Mouse (Mus musculus) embryo, embryonic 11.5 days (tissue): ENCODE results near the gene Fam20b.
A peak's percentile ranks its signal among the peaks of the same experiment; 100 is the strongest.

ENCODE experiments used
- DNase-seq: peaks from one replicate; pipeline ENCODE4 v3.0.0-alpha.2; 2012; ENCODE audit warnings: low read depth, low spot score

The Fam20b gene

GRCm38 (mm10) chr1:156730802-156731201 lies 11.9 kb upstream of the Fam20b start:
- no peak for DNase-seq

- no peak for DNase-seq
Measured at GRCm38 (mm10) chr1:156727234-156728108, 8.6 kb upstream of the Fam20b start.

DNA sequence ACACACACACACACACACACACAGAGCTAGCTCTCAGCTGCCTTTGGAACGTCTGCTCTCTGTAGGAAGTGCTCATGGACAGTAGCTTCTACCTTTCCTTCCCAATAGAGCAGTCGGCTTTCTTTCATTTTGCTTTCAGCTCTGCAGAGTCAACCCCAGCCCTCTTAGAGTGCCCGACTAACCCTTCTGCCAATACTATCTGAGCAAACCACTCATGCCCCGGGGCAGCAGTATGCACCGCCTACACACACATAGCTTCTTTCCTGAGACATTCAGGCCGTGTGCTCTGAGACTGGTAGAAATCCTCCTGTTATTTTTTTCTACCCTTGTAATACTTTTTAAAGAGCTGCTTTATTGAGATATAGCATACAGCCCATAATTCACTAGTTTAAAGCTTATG lies 3.2 kb upstream of the Fam20b start:
- no peak for DNase-seq

DNA sequence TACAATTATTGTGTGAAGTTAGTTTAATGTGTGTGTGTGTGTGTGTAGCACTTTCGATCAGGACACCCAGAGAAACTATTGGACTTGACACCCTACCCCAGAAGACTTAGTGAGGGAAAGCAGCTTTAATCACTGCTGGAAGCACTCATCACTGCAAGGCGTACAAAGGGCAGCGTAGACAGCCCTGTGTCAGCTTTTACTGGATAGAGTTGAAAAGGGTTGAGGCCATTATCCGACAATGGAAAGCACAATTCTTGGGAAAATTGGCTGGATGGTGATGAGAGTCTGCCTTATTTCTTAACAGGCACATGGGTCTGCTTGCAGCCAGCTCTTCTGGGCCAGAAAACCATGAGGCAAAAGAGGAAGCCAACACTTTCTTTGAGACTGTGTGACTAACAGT lies 1.2 kb upstream of the Fam20b start:
- DNase-seq, result no peak

- DNase-seq, result peak; percentile 57
Measured at GRCm38 (mm10) chr1:156718286-156718949, 468 bp downstream of the Fam20b start.

DNA sequence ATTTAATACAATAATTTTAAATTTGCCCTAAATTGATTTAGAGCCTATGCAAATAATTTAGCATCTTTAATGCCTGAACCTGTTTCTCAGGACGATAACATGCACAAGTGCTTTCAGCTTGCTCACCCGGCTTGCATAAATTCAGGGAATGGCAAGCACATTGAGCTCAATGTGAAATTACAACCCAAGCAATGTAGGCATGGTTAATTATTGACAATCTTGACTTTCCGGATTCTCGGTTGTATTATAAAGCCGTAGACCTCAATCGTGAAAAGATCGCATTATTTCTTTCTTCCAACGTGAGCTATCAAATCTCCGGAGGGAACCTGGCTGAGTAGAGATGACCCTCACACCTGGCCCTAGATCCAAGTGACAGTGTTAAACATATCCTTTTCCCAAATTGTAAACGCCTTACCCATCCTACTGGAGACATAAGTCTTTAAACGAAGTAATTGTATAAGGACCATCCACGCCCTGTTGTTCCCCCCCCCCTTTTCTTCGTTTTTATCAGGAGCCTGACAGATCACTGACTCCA lies 1.1 kb downstream of the Fam20b start:
- DNase-seq, result no peak

DNA sequence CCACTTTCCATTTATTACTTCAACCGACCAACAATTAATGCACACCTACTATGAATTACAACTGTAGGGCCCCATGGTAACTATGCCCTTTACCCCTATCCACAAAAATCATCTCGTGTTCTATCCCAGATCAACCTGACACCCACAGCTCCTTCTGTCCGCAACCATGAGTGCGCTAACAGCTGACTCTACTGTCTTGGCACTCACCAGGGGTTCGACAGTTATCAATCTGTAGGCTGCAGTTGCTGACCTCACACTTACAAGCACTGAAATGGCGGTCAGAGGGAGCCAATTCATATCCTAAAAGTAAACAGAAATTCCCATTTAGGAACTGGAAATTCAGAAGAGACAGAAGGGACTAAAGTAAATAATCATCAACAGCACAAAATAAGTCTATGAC lies 2.2 kb downstream of the Fam20b start:
- DNase-seq, result no peak

DNA sequence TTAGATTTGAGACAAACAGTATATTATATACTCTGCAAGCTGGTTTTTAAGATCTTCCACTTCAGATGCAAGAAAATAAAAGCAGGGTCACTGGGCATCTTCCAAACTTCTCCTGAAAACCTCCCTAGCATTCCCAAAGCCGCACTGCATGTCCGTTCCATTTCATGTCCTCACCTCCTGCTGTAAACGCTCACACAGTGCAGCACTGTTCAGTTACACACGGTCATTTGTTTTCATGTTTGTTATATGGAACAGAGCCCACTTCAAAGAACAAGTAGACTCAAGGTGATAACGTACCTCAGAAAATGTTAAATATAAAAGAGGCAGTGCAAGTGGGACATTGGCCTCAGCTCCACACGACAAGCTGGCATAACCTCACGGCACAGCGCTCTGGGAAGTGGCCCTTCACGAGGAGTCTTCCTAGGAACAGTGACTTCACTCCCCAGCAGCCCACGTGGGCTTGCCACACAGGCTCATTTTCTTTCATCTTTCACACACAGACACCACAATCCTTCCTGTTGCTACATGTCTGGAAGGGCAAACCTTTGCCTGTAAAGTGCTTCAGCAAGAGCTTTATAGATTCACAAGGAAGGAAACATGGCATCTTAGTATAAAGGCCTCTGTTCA lies 8.3 kb downstream of the Fam20b start:
- no peak for DNase-seq

GRCm38 (mm10) chr1:156708672-156709071 lies 10.2 kb downstream of the Fam20b start:
- DNase-seq, result no peak

- DNase-seq, result no peak
Measured at GRCm38 (mm10) chr1:156705696-156706285, 13.1 kb downstream of the Fam20b start.

DNA sequence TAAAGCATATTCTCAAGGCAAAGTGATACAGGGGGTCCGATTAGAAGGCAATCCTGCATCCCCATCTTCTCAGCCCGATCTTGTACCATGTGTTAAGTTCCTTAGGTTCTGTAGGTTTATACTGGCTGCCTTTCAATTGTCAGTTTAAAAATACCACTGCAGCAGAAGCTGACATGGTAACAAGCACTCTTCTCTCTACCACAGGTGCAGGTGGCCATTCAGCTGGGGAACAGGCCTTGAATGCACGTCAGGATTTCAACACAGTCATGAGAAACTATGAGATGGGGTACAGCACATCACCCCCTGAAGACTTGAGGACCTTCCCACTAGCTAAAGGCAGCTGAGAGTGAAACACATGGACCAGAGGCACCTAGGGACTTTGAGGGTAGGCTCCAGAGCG lies 15.4 kb downstream of the Fam20b start:
- no peak for DNase-seq

GRCm38 (mm10) chr1:156702151-156702550 lies 16.7 kb downstream of the Fam20b start:
- no peak for DNase-seq

DNA sequence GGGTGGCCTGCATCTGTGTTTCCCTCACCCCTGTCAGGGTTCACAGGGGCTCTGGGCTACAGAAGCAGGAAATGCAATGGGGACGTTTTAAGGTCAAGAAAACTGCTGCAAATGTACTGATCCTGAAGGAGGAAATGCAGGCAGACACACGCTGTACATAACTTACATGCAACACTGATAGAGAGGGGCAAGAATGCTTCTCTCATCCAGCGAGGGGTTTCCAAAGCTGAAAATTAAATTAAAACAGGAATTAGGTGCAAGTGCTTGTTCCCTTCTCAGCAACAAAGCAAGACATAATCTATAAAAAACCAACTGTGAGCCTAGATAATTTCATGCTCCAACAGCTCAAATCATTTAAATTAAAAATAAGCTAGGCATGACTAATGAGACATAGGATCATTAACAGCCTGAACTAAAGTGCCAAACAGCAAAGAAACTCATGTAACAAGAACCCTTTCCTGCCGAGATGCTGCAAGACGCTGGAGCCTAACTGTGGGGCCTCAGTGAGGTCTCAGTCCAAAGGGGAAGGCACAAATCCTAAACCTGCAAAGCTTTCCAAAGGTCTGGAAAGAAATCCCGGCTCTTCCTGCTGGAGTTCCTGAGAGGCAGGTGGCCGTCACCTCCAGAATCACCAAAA lies 32.7 kb downstream of the Fam20b start:
- no peak for DNase-seq

- DNase-seq, result no peak
Measured at GRCm38 (mm10) chr1:156679599-156679998, 39.3 kb downstream of the Fam20b start.

DNA sequence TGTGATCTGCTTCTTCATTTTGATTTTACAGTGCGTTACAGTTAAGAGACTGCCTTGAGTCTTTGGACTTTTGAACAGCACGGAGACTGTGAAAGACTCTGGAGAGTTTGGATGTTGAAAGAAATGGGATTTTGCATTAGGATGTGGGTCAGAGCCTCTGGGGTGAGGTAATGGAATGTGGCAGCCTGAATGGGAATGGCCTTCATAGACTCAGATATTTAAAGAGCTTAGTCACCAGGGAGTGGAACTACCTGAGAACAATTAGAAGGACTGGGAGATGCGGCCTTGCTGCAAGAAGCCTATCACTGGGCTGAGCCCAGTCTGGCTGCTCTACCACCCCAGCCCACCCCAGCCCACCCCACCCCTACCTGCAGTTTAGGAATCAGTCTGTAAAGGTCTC lies 41.7 kb downstream of the Fam20b start:
- no peak for DNase-seq

GRCm38 (mm10) chr1:156676596-156676995 lies 42.3 kb downstream of the Fam20b start:
- DNase-seq, result no peak

- peak; percentile 61 for DNase-seq
Measured at GRCm38 (mm10) chr1:156676171-156676570, 42.7 kb downstream of the Fam20b start.

- peak; percentile 30 for DNase-seq
Measured at GRCm38 (mm10) chr1:156674195-156675000, 44.5 kb downstream of the Fam20b start, which contains the start of gene Tor3a. Gene Tor3a (minus strand): TSS chr1:156674356.

GRCm38 (mm10) chr1:156673476-156674194 lies 45.3 kb downstream of the Fam20b start:
- DNase-seq, result no peak
